Mouse (Mus musculus) kidney, embryonic 16.5 days (tissue): Measurements from ENCODE around the gene Gm42420. TPM values are rescaled to one million over a fixed set of nuclear protein-coding genes. Genes with fewer than 3 reads are reported as not detected.
A peak's percentile ranks its signal among the peaks of the same experiment; 100 is the strongest.

Experiments used
- ATAC-seq: fragments of 200-750 bp; cut with Nextera tagmentation; 2 replicates; pipeline ENCODE4 v1.8.0; 2017; ENCODE audit warnings: moderate TSS enrichment; ENCODE audit not compliant: low FRiP score, low TSS enrichment
- H3K27ac ChIP-seq: fragments of 300-500 bp; sonication (generic); 2 replicates; pipeline ENCODE4 v1.5.1; 2014; ENCODE audit warnings: low read length
- H3K27me3 ChIP-seq: fragments of 300-500 bp; sonication (generic); 2 replicates; pipeline ENCODE4 v1.6.1; 2014; ENCODE audit warnings: low read length, control low read depth, mixed read lengths; ENCODE audit not compliant: insufficient read depth
- H3K36me3 ChIP-seq: fragments of 300-500 bp; sonication (generic); 2 replicates; pipeline ENCODE4 v1.6.1; 2014; ENCODE audit warnings: low read length, control low read depth, mixed read lengths; ENCODE audit not compliant: insufficient read depth
- H3K4me1 ChIP-seq: fragments of 300-500 bp; sonication (generic); 2 replicates; pipeline ENCODE4 v1.6.1; 2014; ENCODE audit warnings: low read length, control low read depth, mixed read lengths; ENCODE audit not compliant: insufficient read depth
- H3K4me2 ChIP-seq: fragments of 300-500 bp; sonication (generic); replicated peaks from 2 replicates; pipeline ENCODE4 v1.6.1; 2014; ENCODE audit warnings: low read depth, low read length
- H3K4me3 ChIP-seq: fragments of 300-500 bp; sonication (generic); 2 replicates; pipeline ENCODE4 v1.5.1; 2014; ENCODE audit warnings: mild to moderate bottlenecking, low read length
- H3K9ac ChIP-seq: fragments of 300-500 bp; sonication (generic); replicated peaks from 2 replicates; pipeline ENCODE4 v1.6.1; 2014; ENCODE audit warnings: low read length
- H3K9me3 ChIP-seq: fragments of 300-500 bp; sonication (generic); 2 replicates; pipeline ENCODE4 v1.6.1; 2016; ENCODE audit warnings: low read length, control low read depth
- WGBS: fragments of 180-500 bp; shearing (Covaris S2); extraction: QIAGEN DNeasy Blood & Tissue Kit; methylation state at CpG from one replicate; pipeline ENCODE4 v1.1.7; 2014; 5-methylcytosine and 5-hydroxymethylcytosine counted together
- polyA plus RNA-seq: library from polyadenylated mRNA; unstranded; fragments of >200 nt; fragmentation: Nextera tagmentation; extraction: Ambion mirVana; gene quantifications from 2 replicates; pipeline ENCODE4 v1.2.1, GENCODE M21; 2015

The Gm42420 gene
- polyA plus RNA-seq, 1 experiment from 2014 or later: 3.8 TPM

- Histone ChIP-seq H3K4me2 (no peak overlapping the region), H3K27ac (no peak overlapping the region), H3K9me3 (no peaks in the 10 kb centered on the region), H3K4me1 (no peaks in the 10 kb centered on the region), H3K4me3 (no peak overlapping the region), H3K27me3 (no peaks in the 10 kb centered on the region), H3K36me3 (no peaks in the 10 kb centered on the region), H3K9ac (no peak overlapping the region)
- ATAC-seq: no peak
- WGBS: 17% methylated on average over 5 of the region's 5 CpGs
Observed at GRCm38 (mm10) chr6:39567528-39567927, 18.0 kb upstream of the Gm42420 start.

- no peak overlapping the region for H3K4me2 ChIP-seq
- no peaks in the 10 kb centered on the region for H3K36me3 ChIP-seq
- H3K9me3 ChIP-seq: no peaks in the 10 kb centered on the region
- no peak for ATAC-seq
- H3K27me3 ChIP-seq: no peaks in the 10 kb centered on the region
- no peak overlapping the region for H3K4me3 ChIP-seq
- H3K4me1 ChIP-seq: peaks cover 10% of the 10 kb centered on the region
- no peak overlapping the region for H3K9ac ChIP-seq
- WGBS: 36% methylated on average over 3 of the region's 3 CpGs
- H3K27ac ChIP-seq: no peak overlapping the region
Observed at GRCm38 (mm10) chr6:39570426-39570825, 15.1 kb upstream of the Gm42420 start.

- Histone ChIP-seq H3K4me3 (peak within 1 kb of the TSS; percentile 84), H3K27ac (peak within 1 kb of the TSS; percentile 93), H3K9ac (peak within 1 kb of the TSS; percentile 87), H3K4me1 (peaks cover 10% of the 10 kb centered on the region), H3K36me3 (no peaks in the 10 kb centered on the region), H3K27me3 (no peaks in the 10 kb centered on the region), H3K9me3 (no peaks in the 10 kb centered on the region), H3K4me2 (peak within 1 kb of the TSS; percentile 79)
- WGBS: under 1% methylated on average over 48 of the region's 49 CpGs
- peak; percentile 97 for ATAC-seq
Observed at GRCm38 (mm10) chr6:39573791-39574554, 11.6 kb upstream of the Gm42420 start, which contains the start of gene Adck2. TSS of gene Adck2 (plus strand) at chr6:39573873.

GRCm38 (mm10) chr6:39574555-39574869, 11.0 kb upstream of the Gm42420 start:
- H3K4me3 ChIP-seq: peak overlapping the region; percentile 84
- peak; percentile 20; the same call in 1 of the 2 replicates for ATAC-seq
- 21% methylated on average over 10 of the region's 10 CpGs for WGBS
- H3K9me3 ChIP-seq: no peaks in the 10 kb centered on the region
- peak overlapping the region; percentile 79 for H3K4me2 ChIP-seq
- H3K27ac ChIP-seq: peak overlapping the region; percentile 93; the same call in 1 of the 2 replicates
- peaks cover 10% of the 10 kb centered on the region for H3K4me1 ChIP-seq
- peaks cover under 1% of the 10 kb centered on the region; the same call in 1 of the 2 replicates for H3K36me3 ChIP-seq
- H3K27me3 ChIP-seq: no peaks in the 10 kb centered on the region
- H3K9ac ChIP-seq: peak overlapping the region; percentile 87

DNA sequence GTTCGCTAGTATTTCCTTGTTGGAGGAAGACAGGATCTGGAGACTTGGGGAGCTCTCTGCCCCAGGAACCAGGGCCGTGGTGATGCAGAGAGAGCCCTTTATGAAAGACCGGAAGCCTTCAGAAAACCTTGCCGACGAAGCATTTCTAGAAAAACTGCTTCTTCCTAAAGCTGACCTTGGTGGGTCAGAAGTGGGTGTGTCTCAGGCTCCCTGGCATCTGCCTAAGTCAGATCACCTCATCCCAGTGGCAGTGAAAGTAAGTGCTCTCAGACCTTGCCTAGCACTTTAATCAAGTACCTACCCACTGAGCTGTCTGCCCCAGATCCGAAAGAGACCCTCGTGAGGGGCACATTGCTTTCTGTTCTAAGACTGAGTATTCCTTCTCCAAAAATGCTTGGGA, 10.6 kb upstream of the Gm42420 start:
- no peaks in the 10 kb centered on the region for H3K9me3 ChIP-seq
- H3K27ac ChIP-seq: no peak overlapping the region
- peak overlapping the region; percentile 79 for H3K4me2 ChIP-seq
- peaks cover 5% of the 10 kb centered on the region; the same call in 1 of the 2 replicates for H3K36me3 ChIP-seq
- peak overlapping the region; percentile 84 for H3K4me3 ChIP-seq
- H3K9ac ChIP-seq: peak overlapping the region; percentile 87
- H3K27me3 ChIP-seq: no peaks in the 10 kb centered on the region
- H3K4me1 ChIP-seq: peaks cover 10% of the 10 kb centered on the region
- no peak for ATAC-seq
- WGBS: 71% methylated on average over 7 of the region's 7 CpGs

DNA sequence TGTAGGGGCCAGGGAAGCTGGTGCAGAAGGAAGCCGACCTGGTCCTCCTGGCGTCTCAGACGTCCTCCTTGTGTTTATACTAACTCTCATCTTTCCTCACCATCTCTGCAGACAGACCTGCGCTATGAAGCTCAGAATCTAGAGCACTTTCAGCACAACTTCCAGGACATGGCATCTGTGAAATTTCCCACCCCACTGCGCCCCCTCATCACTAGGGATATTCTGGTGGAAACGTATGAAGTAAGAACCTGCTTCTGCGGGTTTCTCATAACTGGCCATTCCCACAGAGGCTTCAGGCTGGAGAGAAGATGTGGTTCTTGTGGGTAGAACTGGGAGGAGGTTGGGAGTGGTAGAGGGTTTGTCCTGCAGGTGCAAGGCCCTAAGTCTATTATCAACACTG, 6.0 kb upstream of the Gm42420 start:
- no peaks in the 10 kb centered on the region for H3K27me3 ChIP-seq
- peaks cover 5% of the 10 kb centered on the region for H3K4me1 ChIP-seq
- ATAC-seq: no peak
- no peaks in the 10 kb centered on the region for H3K9me3 ChIP-seq
- H3K4me3 ChIP-seq: no peak overlapping the region
- H3K27ac ChIP-seq: no peak overlapping the region
- 75% methylated on average over 7 of the region's 7 CpGs for WGBS
- H3K4me2 ChIP-seq: no peak overlapping the region
- H3K36me3 ChIP-seq: peaks cover 19% of the 10 kb centered on the region
- no peak overlapping the region for H3K9ac ChIP-seq

DNA sequence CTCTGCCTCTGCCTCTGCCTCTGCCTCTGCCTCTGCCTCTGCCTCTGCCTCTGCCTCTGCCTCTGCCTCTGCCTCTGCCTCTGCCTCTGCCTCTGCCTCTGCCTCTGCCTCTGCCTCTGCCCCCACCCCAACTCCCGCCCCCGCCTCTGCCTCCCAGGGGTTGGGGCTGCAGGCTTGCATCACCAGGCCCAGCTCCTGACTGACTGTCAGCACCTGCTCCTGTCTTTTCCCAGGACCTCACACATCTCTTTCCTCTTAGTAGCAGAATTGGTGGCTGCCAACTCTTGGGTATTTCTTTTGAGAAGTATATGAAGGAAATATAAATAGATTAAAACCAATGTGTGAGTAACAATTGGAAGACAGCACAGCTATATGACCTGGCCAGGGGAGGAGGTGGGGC, 5.0 kb upstream of the Gm42420 start:
- Histone ChIP-seq H3K27me3 (no peaks in the 10 kb centered on the region), H3K4me2 (no peak overlapping the region), H3K36me3 (peaks cover 22% of the 10 kb centered on the region), H3K4me3 (no peak overlapping the region), H3K9ac (no peak overlapping the region), H3K9me3 (no peaks in the 10 kb centered on the region), H3K27ac (no peak overlapping the region), H3K4me1 (no peaks in the 10 kb centered on the region)
- no peak for ATAC-seq
- WGBS: 95% methylated on average over 2 of the region's 2 CpGs

DNA sequence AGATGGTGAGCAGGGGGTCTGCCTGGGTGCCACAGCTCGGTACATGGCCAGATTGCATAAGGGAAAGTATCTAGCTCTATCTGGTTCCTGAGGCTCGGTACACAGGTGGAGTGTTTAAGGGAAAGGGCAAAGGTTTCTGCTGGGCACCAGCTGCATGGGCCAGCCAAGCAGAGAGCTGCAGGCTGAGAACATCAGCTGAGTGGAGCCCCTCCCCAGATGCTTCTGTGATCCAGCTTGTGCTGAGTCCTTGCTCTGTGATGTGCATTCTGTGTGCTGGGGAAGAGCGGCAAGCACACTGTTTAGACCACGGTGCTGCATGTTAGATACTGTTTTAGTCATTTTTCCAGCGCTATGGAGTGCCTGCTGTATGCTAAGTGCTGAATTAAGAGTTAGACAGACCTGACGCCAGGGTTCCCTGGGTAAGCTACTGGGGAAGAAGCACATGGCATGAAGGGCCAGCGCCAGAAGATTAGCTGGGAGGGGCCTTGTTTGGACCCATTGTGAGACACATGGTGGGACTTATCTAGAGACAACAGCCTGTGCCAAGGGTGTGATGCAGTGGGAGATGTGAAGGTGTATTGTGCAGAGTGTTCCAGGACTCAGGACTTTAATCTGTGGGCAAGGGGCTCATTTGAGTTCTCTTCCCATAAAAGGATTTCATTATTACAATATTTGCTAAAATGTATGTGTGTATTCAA, 4.3 kb upstream of the Gm42420 start:
- H3K4me1 ChIP-seq: no peaks in the 10 kb centered on the region
- no peak for ATAC-seq
- H3K27me3 ChIP-seq: no peaks in the 10 kb centered on the region
- no peak overlapping the region for H3K27ac ChIP-seq
- H3K4me2 ChIP-seq: no peak overlapping the region
- H3K9me3 ChIP-seq: no peaks in the 10 kb centered on the region
- no peak overlapping the region for H3K9ac ChIP-seq
- H3K36me3 ChIP-seq: peaks cover 22% of the 10 kb centered on the region
- H3K4me3 ChIP-seq: no peak overlapping the region
- 82% methylated on average over 7 of the region's 7 CpGs for WGBS

- Histone ChIP-seq H3K9me3 (no peaks in the 10 kb centered on the region), H3K36me3 (peaks cover 7% of the 10 kb centered on the region), H3K4me3 (no peak overlapping the region), H3K27me3 (no peaks in the 10 kb centered on the region), H3K4me2 (0 out of 2 replicates have a peak overlapping the region, but pooled peaks have one; percentile 79), H3K27ac (no peak overlapping the region), H3K4me1 (peaks cover 10% of the 10 kb centered on the region), H3K9ac (no peak overlapping the region)
- 94% methylated on average over 4 of the region's 4 CpGs for WGBS
- no peak for ATAC-seq
Observed at GRCm38 (mm10) chr6:39591481-39591880, 5.9 kb downstream of the Gm42420 start.
